Mouse (Mus musculus): ENCODE results near the gene Dgkb.
A peak's percentile ranks its signal among the peaks of the same experiment; 100 is the strongest.

The Dgkb gene

GRCm38 (mm10) chr12:37817426-37817825 is at the start of gene Dgkb:
TSS of gene Dgkb (plus strand) at chr12:37817726.
- DNase-seq (ENCODE audit: extremely low spot score), result no peak

- no peak for DNase-seq (ENCODE audit: extremely low spot score)
Measured at GRCm38 (mm10) chr12:37769844-37770243, 47.7 kb upstream of the Dgkb start.

- peak; percentile 44 for DNase-seq (ENCODE audit: extremely low spot score)
Measured at GRCm38 (mm10) chr12:37773681-37774357, 43.7 kb upstream of the Dgkb start.

- DNase-seq (ENCODE audit: extremely low spot score), result peak; percentile 6
Measured at GRCm38 (mm10) chr12:37774591-37774990, 42.9 kb upstream of the Dgkb start.

- DNase-seq (ENCODE audit: extremely low spot score), result no peak
Measured at GRCm38 (mm10) chr12:37796265-37796928, 21.1 kb upstream of the Dgkb start.

- DNase-seq (ENCODE audit: extremely low spot score), result no peak
Measured at GRCm38 (mm10) chr12:37814122-37814521, 3.4 kb upstream of the Dgkb start.

- DNase-seq (ENCODE audit: extremely low spot score), result no peak
Measured at GRCm38 (mm10) chr12:37821052-37821810, 3.7 kb downstream of the Dgkb start.

- peak; percentile 42 for DNase-seq (ENCODE audit: extremely low spot score)
Measured at GRCm38 (mm10) chr12:37880042-37881017, 62.8 kb downstream of the Dgkb start.

- DNase-seq (ENCODE audit: extremely low spot score), result peak; percentile 3
Measured at GRCm38 (mm10) chr12:37881376-37881775, 63.9 kb downstream of the Dgkb start.

GRCm38 (mm10) chr12:37882796-37883195 is 65.3 kb downstream of the Dgkb start:
- DNase-seq (ENCODE audit: extremely low spot score), result no peak

GRCm38 (mm10) chr12:37883781-37884180 is 66.3 kb downstream of the Dgkb start:
- DNase-seq (ENCODE audit: extremely low spot score), result no peak

GRCm38 (mm10) chr12:37888591-37888990 is 71.1 kb downstream of the Dgkb start:
- DNase-seq (ENCODE audit: extremely low spot score), result no peak

- DNase-seq (ENCODE audit: extremely low spot score), result no peak
Measured at GRCm38 (mm10) chr12:37889431-37889830, 71.9 kb downstream of the Dgkb start.

- DNase-seq (ENCODE audit: extremely low spot score), result no peak
Measured at GRCm38 (mm10) chr12:37891336-37891735, 73.8 kb downstream of the Dgkb start.

- no peak for DNase-seq (ENCODE audit: extremely low spot score)
Measured at GRCm38 (mm10) chr12:37942163-37942562, 124.6 kb downstream of the Dgkb start.

GRCm38 (mm10) chr12:37956193-37956592 is 138.7 kb downstream of the Dgkb start:
- no peak for DNase-seq (ENCODE audit: extremely low spot score)

- DNase-seq (ENCODE audit: extremely low spot score), result no peak
Measured at GRCm38 (mm10) chr12:37971482-37971881, 154.0 kb downstream of the Dgkb start.

GRCm38 (mm10) chr12:37978498-37979187 is 161.1 kb downstream of the Dgkb start:
- no peak for DNase-seq (ENCODE audit: extremely low spot score)

- no peak for DNase-seq (ENCODE audit: extremely low spot score)
Measured at GRCm38 (mm10) chr12:37985352-37985751, 167.8 kb downstream of the Dgkb start.

GRCm38 (mm10) chr12:37988066-37988591 is 170.6 kb downstream of the Dgkb start:
- DNase-seq (ENCODE audit: extremely low spot score), result no peak

- no peak for DNase-seq (ENCODE audit: extremely low spot score)
Measured at GRCm38 (mm10) chr12:37993221-37993620, 175.7 kb downstream of the Dgkb start.
